Mouse (Mus musculus) spleen, postnatal 36 days (tissue): ENCODE measurements around the gene Auts2.
"Not testable (repeated sequence)": the region's sequence is repeated elsewhere in the genome, so short reads cannot be mapped to it uniquely, and the experiment has no call there.

ENCODE experiments used
- DNase-seq, 2 experiments: peaks; one replicate each; pipeline ENCODE4 v3.0.0; 2022; ENCODE audit warnings: low spot score in 2 of 2, mixed read lengths in 1 of 2

Gene Auts2

GRCm38 (mm10) chr5:132543118-132544071 lies at the start of gene Auts2:
TSS of gene Auts2 (minus strand) at chr5:132543344.
- peak; percentile 18 to 46 for DNase-seq

- no peak for DNase-seq
Observed at GRCm38 (mm10) chr5:132591721-132592695, 48.9 kb upstream of the Auts2 start.

- DNase-seq: no peak
Observed at GRCm38 (mm10) chr5:132579774-132580173, 36.6 kb upstream of the Auts2 start.

- not testable (repeated sequence) for DNase-seq
Observed at GRCm38 (mm10) chr5:132560771-132561170, 17.6 kb upstream of the Auts2 start.

GRCm38 (mm10) chr5:132545761-132546160 lies 2.6 kb upstream of the Auts2 start:
- no peak for DNase-seq

GRCm38 (mm10) chr5:132544176-132544995 lies 1.2 kb upstream of the Auts2 start:
- DNase-seq: no peak

GRCm38 (mm10) chr5:132542381-132543020 lies 643 bp downstream of the Auts2 start:
- DNase-seq: no peak

GRCm38 (mm10) chr5:132541951-132542350 lies 1.2 kb downstream of the Auts2 start:
- DNase-seq: no peak

- no peak for DNase-seq
Observed at GRCm38 (mm10) chr5:132541371-132541931, 1.7 kb downstream of the Auts2 start.

GRCm38 (mm10) chr5:132540841-132541311 lies 2.3 kb downstream of the Auts2 start:
- DNase-seq: no peak

GRCm38 (mm10) chr5:132537475-132537874 lies 5.7 kb downstream of the Auts2 start:
- DNase-seq: no peak

GRCm38 (mm10) chr5:132526395-132526794 lies 16.7 kb downstream of the Auts2 start:
- DNase-seq: no peak

- DNase-seq: no peak
Observed at GRCm38 (mm10) chr5:132521358-132521873, 21.7 kb downstream of the Auts2 start.

GRCm38 (mm10) chr5:132517879-132518278 lies 25.3 kb downstream of the Auts2 start:
- no peak for DNase-seq

GRCm38 (mm10) chr5:132514521-132514920 lies 28.6 kb downstream of the Auts2 start:
- DNase-seq: no peak

- DNase-seq: no peak
Observed at GRCm38 (mm10) chr5:132513206-132513605, 29.9 kb downstream of the Auts2 start.

GRCm38 (mm10) chr5:132509464-132509885 lies 33.7 kb downstream of the Auts2 start:
- DNase-seq: no peak

- DNase-seq: no peak
Observed at GRCm38 (mm10) chr5:132504893-132505292, 38.3 kb downstream of the Auts2 start.

GRCm38 (mm10) chr5:132503431-132503830 lies 39.7 kb downstream of the Auts2 start:
- DNase-seq: no peak

- DNase-seq: no peak
Observed at GRCm38 (mm10) chr5:132502036-132502435, 41.1 kb downstream of the Auts2 start.
